Mouse (Mus musculus) T-helper 17 cell (primary cell): ENCODE results near the gene Mrpl55.
"Not testable (repeated sequence)": the region's sequence is repeated elsewhere in the genome, so short reads cannot be mapped to it uniquely, and the experiment has no call there.

ENCODE experiments used
- in situ Hi-C, 2 experiments: fragments of 300-600 bp; cut with MboI, MseI; formaldehyde crosslinking; loops; 1 replicate in 1 of 2; 2 replicates in 1 of 2; pipeline ENCODE4 v1.15.1; 2025; ENCODE audit warnings: high pct_unique_total_duplicates in 2 of 2

Gene Mrpl55

GRCm38 (mm10) chr11:59191231-59192058 is 10.8 kb upstream of the Mrpl55 start:
- in situ Hi-C loops = no loop called here

- in situ Hi-C loops = no loop called here
These were observed 10.3 kb upstream of the Mrpl55 start, which contains the start of gene Guk1 for GRCm38 (mm10) chr11:59192059-59192386. TSS of gene Guk1 (minus strand) at chr11:59192212.

DNA sequence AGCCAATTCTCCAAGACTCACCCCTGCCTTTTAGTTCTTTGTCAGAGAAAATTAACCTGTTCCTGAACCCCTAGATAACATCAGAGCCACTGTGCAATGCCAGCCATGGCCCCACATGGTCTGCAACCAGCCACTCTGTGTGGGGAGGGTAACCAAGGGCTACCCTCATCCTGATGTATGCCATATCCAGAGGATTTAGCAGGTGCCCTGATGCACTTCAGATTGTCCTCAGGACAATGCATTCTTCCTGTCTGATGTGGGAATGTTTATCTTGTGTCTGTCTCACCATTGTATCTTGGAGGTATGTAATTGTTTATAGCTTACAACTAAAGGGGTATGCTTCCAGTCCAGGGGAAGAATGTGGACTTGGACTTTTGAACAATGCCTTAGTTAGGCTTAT is 6.1 kb upstream of the Mrpl55 start:
- in situ Hi-C loops = no loop called here

DNA sequence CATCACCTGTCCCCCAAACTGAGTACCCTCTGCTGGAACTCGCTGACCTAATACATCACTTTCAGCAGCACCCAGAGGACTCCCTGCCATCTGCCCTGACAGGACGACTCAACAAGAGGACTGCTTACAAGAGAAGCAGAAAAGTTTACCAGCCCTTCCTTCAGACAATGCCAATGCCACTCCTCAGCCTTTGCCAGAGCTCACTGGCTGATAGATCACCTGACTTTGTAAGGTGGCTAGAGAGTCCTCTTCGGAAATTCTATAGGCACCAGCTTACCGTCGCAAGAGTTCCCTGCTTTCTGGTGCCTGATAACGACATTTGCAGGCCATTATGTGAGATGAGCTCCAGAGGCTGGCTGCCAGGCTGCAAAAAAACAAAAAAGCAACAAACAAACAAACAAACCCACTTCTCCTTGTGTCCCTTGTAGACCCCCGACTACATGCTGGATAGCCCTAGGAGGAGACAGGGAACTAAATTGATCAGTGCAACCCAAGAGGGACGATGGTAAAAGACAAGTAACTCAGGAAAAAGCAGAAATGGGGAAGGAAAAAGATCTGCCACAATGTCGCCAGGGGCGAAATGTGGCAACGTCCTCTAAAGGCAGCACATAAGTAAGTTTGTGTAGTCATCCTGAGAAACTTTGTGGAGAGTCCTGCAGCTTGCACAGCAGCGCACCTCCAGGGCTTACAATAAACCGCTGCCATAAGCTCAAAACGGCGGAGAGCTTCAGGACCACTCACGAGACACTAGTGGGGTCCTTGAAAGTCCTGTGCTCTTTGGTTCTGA is 877 bp upstream of the Mrpl55 start:
- in situ Hi-C loops = loop anchor here in 1 of 2 experiments (10.0 kb wide), 1 partner anchor 897 kb away; the partner anchor contains the start of gene Zfp692

GRCm38 (mm10) chr11:59208153-59208831 is 6.0 kb downstream of the Mrpl55 start, which contains the start of gene 2310033P09Rik:
TSS of gene 2310033P09Rik (plus strand) at chr11:59208321.
- in situ Hi-C loops = loop anchor here in 1 of 2 experiments (10.0 kb wide), 1 partner anchor 903 kb away; the partner anchor contains the start of gene Zfp692

DNA sequence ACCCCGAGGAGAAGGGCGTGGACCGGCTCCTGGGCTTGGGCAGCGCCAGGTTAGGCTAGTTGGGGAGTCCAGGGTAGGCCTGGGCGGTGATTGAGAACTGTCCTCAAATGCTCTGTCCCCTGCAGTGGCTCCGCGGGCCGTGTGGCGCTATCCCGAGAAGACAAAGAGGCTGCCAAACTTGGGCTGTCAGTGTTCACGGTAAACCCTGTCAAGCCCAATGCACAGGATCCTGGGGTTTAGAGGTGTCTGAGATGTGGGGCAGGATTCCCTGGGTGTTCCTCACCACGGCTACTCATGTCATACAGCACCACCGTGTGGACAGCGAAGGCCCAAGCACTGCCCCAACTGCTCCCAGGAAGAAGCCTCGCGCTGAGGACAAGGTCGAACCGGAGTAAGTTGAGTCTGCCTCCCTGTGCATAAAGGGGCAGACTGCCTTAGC is 6.7 kb downstream of the Mrpl55 start:
- in situ Hi-C loops = loop anchor here in 1 of 2 experiments (10.0 kb wide), 1 partner anchor 904 kb away; the partner anchor contains the start of gene Zfp692

- in situ Hi-C loops = loop anchor here in 1 of 2 experiments (10.0 kb wide), 1 partner anchor 905 kb away; the partner anchor contains the start of gene Zfp692
These were observed 7.3 kb downstream of the Mrpl55 start for GRCm38 (mm10) chr11:59209580-59209979.

- in situ Hi-C loops = no loop called here
These were observed 7.7 kb downstream of the Mrpl55 start for GRCm38 (mm10) chr11:59210020-59210419.

- in situ Hi-C loops = not testable (repeated sequence)
These were observed 9.3 kb downstream of the Mrpl55 start for GRCm38 (mm10) chr11:59211561-59211960.

GRCm38 (mm10) chr11:59212320-59212719 is 10.0 kb downstream of the Mrpl55 start:
- in situ Hi-C loops = not testable (repeated sequence)

- in situ Hi-C loops = no loop called here
These were observed 10.7 kb downstream of the Mrpl55 start for GRCm38 (mm10) chr11:59212892-59213494.

DNA sequence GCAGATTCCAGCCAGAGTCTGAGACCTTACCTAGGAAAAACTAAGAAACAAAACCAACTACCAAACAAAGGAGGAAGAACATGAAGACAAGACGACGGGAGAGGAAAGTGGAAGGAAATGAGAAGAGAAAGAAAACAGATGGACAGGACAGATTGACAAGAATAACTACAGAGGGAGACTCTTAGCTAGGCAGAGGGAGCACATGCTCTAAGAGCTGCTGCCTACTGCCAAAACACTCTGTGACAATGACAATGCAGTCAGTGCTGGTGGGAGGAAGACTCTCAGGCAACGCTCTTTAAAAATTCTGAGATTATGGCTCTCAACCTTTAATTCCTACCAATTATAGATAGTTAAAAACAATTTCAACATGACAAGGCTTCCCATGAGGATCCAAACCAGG is 14.7 kb downstream of the Mrpl55 start:
- in situ Hi-C loops = no loop called here

- in situ Hi-C loops = no loop called here
These were observed 16.2 kb downstream of the Mrpl55 start for GRCm38 (mm10) chr11:59218389-59218998.

DNA sequence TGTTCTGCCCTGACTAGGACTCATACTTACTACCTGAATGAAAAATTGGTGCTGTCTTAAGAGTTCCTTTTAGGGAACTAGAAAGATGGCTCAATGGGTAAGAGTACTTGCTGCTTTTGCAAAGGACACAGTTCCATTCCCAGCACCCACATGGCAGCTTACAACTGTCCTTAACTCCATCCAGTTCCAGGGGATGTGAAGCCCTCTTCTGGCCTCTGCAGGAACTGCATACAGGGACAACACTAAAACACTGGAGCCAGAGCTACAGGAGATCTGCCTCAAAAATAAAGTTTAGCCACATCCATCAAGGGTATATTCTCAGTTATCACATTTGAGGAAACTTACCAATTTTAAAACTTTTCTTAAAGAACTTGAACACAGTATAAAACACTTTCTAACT is 16.8 kb downstream of the Mrpl55 start:
- in situ Hi-C loops = no loop called here

GRCm38 (mm10) chr11:59221604-59222003 is 19.3 kb downstream of the Mrpl55 start:
- in situ Hi-C loops = loop anchor here in 1 of 2 experiments (10.0 kb wide), 1 partner anchor 1133 kb away; the partner anchor contains the start of genes Drc3 and Tom1l2

GRCm38 (mm10) chr11:59222306-59222705 is 20.0 kb downstream of the Mrpl55 start:
- in situ Hi-C loops = loop anchor here in 1 of 2 experiments (10.0 kb wide), 1 partner anchor 1132 kb away; the partner anchor contains the start of genes Drc3 and Tom1l2

DNA sequence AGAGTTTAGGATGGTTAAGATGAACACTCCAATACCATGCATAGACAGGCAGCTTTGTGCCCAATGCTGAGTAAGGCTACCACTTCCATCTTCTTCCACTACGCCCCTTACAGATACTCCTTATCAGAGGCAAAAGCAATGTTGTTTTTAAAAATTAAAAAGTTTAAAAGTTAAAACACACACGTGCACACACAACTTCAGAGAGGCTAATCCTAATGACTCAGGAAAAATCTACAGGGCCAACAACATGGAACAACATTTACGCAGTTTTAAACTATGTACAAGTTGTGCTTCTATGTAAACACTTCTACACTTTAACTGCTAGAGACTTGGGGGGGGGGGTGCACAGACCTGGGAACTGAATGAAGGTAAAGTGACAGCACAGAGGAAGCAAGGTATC is 21.7 kb downstream of the Mrpl55 start:
- in situ Hi-C loops = loop anchor here in 1 of 2 experiments (10.0 kb wide), 1 partner anchor 1131 kb away; the partner anchor contains the start of genes Drc3 and Tom1l2

DNA sequence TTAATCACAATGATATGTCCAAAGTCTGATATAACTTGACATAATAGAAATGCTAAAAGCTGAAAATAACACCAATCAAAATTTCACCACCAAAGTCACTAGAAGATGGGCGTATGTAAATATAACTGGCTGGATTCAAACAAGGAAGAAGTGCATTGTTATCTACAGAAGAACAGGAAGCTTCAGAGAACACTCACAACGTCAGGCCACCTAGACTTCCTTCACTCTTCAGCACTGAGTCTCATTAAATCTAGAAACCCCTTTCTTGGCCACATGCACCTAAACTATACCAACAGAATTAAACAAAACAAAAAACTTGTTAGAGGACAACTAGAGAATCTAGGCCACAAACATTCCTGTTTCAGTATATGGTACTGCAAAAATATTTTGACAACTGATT is 22.2 kb downstream of the Mrpl55 start:
- in situ Hi-C loops = loop anchor here in 1 of 2 experiments (10.0 kb wide), 1 partner anchor 1130 kb away; the partner anchor contains the start of genes Drc3 and Tom1l2

GRCm38 (mm10) chr11:59225167-59225566 is 22.9 kb downstream of the Mrpl55 start:
- in situ Hi-C loops = loop anchor here in 1 of 2 experiments (10.0 kb wide), 1 partner anchor 1130 kb away; the partner anchor contains the start of genes Drc3 and Tom1l2

DNA sequence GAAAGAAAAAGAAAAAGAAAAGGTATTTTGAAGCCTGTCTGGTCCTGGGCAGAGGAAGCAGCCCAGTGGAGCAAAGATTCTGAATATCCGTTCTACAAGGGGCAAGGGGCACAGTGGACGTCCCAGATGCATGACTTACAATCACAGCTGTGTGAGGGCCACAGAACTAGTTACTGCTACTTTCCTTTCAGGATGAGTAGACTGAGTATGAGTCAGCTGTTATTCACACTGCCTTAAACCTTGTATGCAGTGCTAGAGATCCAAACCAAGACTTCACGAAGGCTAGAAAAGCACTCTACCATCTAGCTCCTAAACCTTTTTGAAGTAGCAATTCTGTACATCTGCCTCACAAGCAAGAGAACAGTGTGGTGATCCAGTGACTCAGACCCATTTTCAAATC is 24.0 kb downstream of the Mrpl55 start:
- in situ Hi-C loops = loop anchor here in 1 of 2 experiments (10.0 kb wide), 1 partner anchor 1129 kb away; the partner anchor contains the start of genes Drc3 and Tom1l2
